Mouse (Mus musculus): ENCODE data around the gene Ube2cbp.

Ube2cbp gene

DNA sequence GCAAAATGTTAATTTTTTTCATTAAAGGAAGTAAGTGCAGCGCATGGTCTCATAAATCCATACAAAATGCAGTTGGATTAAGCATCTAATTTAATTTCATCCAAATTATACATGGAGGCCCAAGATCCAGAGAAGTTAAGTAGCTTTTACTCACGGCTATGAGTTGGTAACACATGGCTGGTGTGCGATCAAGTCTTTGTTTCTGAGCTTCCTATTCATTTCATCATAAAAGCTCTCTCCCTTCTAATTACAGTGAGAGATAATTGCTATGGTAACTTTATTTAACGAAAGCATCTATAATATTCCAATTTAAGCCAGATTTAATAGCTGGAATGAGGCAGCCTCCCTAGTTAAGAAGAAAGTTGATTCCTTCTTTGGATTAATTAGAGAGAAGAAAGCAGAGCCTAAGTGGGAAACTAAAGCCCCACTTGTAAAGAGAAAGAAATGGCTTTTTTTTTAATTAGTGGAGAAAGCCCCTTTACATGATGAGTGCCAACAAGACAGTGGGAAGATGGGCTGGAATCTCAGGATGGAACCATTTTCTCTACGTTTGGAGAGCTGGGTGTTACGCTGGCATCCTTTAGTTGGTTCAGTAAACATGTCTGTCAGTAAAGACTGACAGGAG, 145.1 kb downstream of the Ube2cbp start:
- no peak for DNase-seq (ENCODE audit: low spot score in 2 of 2)

DNA sequence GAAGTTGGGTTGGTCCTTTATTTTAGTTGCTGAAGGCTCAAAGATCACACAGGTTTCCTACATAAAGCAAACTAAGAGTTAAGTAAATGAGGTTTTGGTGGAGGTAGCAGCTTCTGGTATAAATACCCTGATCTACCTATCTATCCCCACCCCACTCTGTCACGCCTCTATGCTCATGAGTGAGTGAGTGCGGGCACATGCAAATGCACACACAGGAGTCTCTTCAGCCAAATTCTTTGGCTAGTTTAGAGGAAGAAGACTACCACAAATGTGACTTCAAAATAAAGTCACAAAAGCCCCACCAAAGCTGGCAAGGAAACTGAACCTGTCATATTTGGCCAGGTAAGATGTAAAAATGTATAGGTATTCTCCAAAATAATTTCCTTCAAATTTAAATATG, 149.1 kb downstream of the Ube2cbp start:
- DNase-seq (ENCODE audit: low spot score in 2 of 2): no peak

DNA sequence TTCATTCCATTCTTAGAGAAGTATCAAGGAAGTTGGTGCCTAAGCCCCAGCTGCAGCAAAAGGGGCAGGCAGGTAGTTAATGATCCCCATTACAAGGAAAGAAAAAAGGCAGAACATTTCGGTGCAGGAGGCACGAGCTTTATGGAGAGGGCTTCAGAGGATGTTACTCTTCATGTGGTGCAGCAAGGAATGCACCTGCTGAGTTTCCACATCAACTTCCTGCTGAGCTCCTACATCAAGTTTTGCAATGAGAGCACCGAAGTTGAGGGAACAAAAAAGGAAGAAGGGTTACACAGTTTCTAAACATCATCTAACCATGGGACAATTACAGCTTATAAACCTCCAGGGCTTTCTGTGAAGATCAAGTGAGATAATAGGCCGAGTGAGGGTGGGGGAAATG, 156.1 kb downstream of the Ube2cbp start:
- no peak for DNase-seq (ENCODE audit: low spot score in 2 of 2)

DNA sequence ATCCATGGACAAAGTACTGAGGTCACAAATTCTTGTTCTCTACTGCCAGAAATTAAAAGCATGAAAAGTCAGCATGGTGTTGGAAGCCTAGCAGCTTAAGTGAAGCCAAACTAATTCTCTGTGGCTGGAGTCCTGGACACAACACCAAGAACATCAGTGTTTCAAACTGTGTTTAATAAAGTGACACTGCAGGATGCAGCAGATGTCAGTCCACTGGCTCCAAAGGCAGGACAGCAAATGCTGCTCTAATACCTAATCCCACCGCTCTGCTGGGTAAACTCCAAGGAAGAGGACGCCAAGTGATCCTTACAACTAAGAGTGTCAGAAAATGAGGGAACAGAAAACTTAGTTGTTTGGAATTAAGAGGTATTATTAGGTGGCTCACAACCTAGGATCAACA, 158.2 kb downstream of the Ube2cbp start:
- DNase-seq (ENCODE audit: low spot score in 2 of 2): no peak

DNA sequence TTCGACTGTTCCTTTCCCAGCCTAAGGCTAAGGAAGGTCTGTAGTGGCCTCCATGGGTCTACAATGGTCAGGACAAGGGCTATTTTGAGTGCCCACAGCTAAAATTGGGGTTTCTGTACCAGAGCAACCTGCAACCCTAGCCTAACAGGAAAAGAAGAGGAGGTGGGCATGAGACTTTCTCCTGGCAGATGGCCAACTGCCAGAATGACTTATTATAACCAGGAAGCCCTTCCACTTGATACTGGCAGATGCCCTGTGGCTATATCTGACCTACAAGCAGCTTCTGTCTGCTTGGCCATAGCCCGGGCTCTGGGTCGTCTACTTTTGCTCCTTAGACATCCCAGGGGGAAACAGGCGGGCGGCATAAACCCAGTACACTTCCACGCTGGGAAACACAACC, 163.3 kb downstream of the Ube2cbp start:
- no peak for DNase-seq (ENCODE audit: low spot score in 2 of 2)

DNA sequence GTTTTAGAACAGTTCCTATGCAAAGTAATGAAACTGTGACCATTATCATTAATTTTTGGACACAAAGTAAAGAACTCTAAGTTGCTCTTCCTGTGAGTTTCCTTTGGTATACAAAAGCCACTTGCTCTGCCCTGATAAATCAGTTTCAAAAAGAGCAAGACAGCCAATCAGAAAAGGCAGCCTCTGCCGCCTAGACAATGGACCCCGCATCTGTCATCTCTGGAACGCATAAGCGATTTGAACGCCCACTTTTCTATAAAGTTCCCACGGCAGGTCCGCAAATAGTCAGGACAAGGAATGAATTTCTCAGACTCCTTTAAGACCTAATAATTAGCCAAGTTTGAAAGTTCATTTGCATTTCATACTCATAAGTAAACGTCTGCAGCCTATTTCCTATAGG, 166.2 kb downstream of the Ube2cbp start:
- no peak for DNase-seq (ENCODE audit: low spot score in 2 of 2)

DNA sequence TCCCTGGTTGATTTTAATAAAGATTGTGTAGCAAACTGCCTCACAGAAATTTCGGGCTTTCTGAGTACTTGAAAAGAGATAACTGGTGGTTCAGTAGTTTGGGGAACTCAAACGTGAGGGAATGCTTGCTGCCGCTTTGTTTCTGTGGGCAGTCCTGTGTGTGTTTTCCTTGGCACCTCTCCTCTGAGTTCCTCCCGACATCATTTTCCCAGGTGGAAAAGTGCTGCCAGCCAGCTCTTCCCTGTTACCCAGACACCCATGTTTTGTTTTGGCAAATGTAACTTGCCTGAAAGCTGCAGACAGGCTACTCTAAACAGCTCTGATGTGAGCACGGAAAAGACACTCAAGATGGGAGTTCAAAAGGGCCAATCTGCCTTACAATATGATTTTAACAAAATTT, 166.6 kb downstream of the Ube2cbp start:
- DNase-seq (ENCODE audit: low spot score in 2 of 2): no peak

DNA sequence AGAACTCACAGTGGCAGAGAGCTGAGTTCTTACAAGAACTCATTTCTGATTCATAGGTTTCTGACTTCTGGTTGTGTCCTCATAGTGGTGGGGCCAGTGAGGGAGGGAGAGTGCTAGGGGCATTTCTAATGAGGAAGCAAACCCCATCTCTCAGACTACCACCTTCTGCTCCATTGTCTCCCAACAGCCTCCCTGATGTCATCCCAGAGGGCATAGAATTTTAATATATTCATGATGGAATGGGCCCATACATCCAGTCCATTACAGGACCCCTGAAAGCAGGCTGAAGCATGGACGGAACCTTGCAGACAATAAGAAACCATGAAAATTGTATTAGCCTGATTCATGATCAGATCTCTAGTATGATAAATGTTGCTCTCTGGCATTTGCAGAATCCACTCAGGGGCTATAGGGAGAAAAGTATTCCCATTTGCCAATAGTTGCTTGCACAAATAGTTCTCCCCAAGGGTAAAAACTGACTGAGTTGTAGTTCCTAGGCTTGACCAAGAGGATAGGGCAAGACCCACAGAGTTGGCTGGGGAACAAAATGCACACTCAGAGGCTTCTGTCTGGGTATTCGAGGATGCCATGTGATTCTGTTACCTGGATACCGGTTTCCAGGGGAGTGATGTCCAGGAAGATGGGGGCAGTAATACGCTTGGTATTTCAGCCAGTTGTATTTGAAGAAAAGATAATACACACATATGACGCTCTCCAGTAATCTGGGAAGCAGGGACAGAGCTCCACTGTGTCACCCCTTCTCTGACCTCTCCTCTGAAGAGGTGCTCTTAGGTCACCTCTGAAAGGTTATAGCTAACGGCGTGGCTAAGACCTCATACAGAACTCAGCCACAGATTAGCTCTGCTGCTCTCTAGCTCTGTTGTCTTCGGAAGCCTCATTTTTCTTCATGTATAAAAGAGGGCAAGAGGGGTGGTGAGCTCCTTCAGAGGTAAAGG, 167.8 kb downstream of the Ube2cbp start:
- no peak for DNase-seq (ENCODE audit: low spot score in 2 of 2)

DNA sequence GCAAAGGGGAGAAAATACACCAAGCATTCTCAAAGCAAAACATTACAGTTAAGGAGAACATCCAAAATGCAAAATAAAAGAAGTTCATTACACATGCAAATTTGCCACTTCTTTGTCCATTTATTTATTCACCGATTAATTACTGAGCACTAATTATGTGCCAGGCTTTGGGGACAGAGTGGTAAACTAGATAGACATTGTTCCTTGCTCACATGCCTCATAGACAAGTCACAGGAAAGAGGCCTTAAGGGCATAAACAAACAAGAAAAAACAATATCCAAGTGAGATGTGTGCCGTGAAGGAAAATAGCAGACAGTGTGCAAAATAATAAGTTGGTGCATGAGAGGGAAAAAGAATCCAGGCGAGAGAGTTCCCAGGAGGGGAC, 177.2 kb downstream of the Ube2cbp start:
- DNase-seq (ENCODE audit: low spot score in 2 of 2): no peak

DNA sequence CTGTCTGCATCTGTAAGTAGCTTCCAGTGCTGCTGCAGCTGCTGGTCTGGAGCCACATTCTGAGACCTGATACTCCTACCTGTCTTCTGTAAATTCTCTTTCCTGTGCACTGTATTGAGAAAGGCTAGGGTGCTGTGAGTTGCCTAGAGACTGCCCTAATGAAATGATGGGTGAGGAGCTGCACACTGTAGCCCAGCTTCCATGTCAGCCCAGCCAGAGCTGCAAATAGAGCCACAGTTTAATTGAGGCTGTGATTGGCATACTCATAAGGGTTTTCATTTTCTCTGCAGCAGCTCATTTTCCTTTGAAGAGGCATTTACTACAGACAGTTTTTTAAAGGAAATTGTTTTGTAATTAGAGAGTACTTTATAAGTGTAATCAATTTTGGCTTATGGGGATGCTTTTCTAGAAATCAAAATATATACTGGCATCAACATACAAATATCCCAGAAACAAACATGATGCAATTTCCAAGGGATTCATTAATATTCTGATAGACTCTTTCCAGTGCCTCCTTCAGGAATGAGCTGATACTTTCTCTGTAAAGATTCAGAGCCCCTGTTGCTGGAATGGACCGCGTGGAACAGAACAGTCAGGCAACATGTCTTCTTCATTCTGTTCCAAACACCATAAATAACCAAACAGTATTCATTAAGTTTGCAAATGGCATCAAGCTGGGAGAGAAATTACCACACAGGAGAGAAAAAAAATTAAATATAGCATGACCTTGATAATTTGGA, 177.8 kb downstream of the Ube2cbp start:
- no peak for DNase-seq (ENCODE audit: low spot score in 2 of 2)

DNA sequence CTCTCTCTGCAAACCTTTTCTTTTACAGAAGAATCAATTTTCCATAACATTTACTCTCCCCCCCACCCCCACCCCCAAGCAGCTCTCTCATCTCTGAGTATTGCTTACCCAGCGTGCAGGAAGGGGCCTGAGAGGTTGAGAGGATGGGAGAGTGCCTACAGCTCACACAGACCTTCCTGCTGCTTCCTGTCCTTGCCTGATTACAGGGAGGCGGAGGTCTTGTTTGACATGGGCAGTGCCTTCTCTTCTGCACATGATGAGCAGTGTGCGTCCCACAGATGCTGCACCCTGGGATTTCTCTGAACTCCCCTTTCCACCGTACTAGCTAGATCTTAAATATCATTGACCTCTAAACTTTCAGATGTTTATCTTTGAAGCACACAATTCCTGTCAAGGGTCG, 182.2 kb downstream of the Ube2cbp start:
- no peak for DNase-seq (ENCODE audit: low spot score in 2 of 2)

DNA sequence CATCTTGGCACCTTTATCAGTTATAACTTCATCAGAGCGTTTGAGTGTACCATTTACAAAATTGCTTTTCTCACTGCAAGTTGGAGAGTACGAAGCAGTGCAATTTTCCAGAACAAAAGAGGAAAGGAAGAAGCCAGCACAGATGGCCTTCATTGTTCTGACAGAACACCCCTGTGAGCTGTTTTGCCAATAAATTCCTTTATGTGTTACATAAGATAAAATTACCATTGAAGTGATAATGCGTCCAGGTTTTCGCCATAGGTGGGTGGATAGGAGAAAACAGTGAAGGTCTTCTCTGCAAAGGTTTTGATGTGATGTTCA, 183.6 kb downstream of the Ube2cbp start:
- DNase-seq (ENCODE audit: low spot score in 2 of 2): no peak

DNA sequence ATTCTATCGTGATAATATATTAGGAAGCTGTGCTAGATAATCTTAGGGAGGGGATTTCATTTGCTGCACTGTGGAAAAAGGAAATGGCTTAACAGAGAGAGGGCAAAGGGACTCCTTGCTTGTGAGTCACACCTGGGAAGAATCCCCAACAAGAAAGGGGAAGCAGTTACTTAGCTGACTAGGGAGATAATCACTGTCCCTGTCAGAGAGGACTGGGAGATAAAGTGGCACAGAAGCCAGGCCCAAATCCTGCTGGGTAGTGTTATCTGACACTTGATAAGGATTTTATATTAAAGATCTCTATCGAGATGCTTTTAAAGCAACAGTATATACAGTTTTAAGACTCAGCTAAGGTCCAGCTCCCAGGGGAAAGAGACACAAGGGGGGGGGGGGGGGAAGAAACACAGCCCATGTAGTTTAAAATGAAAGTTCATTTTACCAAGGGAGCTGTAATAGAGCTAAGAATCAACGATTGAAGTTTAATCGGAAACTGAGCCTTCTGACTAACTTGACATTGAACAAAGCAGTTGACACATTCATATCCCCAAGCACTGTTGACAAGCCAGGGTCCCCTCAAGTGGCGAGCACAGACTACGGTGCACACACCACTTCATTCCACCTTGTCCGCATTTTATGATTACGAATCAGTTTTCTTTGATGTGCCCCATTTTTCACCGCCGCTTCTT, 184.1 kb downstream of the Ube2cbp start:
- DNase-seq (ENCODE audit: low spot score in 2 of 2): no peak

DNA sequence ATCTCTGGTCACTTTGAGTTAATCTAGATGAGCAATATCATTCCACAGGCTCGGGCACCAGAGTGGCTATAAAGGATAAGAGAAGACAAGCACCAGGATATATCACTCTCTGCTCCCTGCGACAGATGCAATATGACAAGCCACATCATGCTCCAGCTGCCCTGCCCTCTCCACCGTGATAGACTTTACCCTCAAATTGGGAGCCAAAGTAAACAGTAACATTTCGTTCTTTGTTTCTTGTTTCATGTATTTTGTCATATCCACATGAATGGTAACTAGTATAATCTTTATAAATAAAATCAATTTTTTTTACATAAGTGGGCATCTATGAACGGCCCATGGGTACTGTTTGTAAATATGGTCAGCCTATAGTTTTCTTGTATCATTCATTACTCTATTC, 195.2 kb downstream of the Ube2cbp start:
- DNase-seq (ENCODE audit: low spot score in 2 of 2): no peak

DNA sequence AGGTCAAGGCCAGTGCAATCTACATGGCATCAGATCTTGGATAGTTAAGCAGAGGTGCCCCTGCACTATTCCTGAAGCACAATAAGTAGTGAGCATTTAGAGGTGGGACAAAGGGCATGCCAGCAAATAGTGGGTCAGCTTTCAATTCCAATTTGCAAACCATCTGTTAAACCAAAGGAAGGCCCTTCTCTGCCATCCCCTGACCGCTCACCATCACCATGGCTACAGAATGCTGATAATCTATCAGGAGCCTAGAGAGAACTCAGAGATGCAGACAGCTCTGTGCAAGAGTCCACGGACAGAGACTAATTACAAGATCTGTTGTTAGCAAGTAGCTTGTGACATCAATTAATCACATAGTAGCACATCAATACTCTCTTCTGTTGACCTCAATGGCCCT, 198.1 kb downstream of the Ube2cbp start:
- no peak for DNase-seq (ENCODE audit: low spot score in 2 of 2)

Data from urinary bladder, adult 18-20 months (tissue).